Mouse (Mus musculus) c-Kit-positive CD71-positive TER-119-positive erythroid progenitor cells, embryonic 14.5 days (primary cell): Measurements from ENCODE around the gene Atp6v1c2.

Experiments
- DNase-seq: peaks from one replicate; pipeline ENCODE4 v3.0.0-alpha.2; 2013; ENCODE audit warnings: low spot score

Gene Atp6v1c2

DNA sequence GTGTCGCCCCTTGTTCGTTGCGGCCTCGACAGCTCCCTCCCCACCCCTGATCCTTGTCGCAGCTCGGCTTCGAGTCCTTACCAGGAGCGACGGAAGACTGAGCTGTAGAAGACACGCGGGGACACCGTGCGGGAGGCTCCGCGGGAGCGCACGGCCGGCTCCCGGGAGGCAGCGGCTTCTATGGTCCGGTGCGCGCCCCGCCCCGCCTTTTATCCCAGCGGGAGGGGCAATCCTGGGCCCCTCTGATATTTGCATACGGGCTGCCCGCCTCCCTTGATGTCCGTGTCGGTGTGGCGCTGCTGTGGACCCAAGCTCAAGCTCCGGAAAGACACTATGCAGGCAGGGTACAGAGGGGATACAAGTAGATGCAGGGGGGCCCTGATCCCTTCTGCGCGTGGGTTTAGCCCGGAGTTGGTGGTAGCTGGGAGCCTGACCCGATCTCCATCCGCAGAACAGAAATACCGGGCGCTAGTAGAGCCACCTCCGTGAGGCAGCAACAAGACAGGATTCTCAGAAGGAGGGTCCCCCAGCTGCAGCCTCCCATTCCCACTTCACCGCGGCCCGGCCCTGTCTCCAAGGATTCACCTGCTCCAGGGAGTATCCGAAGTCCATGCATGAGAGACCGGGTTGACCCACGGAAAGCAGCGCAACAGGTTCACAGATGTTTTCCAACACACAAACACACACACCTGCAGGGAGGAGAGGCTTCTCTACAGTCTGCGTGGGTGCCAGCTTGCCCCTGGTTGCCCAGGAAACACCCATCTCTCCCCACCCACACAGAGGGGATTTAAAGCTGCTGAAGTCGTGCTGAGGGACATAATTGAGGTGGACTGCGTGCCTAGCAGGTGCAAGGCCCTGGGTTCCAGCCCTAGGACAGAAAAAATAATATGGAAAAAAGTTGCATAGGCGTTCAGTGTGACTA lies 4.3 kb downstream of the Atp6v1c2 start:
- DNase-seq: no peak

DNA sequence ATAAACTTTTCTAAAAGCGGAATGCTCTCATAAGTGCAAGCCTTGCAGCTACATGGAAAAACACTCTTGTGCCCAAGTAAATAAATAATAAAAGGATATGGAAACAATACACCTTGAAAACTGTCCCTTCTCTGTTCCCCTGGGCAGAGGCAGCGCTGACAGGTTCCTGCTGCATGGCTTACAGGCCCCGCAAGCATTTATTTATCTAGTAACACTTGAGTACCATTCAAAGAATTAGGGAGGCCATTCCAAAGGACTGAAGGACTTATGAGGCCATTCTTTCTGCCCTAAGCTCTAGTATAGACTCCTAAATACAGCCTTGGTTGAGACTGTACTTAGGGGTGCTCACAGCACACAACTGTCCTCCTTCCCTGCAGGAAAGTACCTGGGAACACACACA lies 10.7 kb downstream of the Atp6v1c2 start:
- no peak for DNase-seq

DNA sequence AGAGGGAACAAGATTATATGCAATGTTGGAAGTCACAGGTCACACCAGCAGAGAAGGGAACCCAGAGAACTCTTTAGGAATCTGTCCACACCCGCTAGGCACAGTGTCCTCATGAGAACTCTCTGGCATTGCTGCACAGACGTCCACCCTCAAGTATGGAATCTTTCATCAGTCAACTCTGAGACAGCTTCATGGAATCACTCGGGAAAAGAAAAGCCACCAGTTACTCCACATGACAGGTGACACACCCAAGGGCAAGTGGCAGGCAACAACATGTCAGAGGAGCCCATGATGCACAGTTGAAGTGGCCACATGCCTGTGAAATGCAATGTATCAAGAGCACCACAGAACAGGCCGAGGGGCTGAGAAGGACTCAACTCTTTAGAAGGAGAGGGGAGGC lies 11.2 kb downstream of the Atp6v1c2 start:
- no peak for DNase-seq

DNA sequence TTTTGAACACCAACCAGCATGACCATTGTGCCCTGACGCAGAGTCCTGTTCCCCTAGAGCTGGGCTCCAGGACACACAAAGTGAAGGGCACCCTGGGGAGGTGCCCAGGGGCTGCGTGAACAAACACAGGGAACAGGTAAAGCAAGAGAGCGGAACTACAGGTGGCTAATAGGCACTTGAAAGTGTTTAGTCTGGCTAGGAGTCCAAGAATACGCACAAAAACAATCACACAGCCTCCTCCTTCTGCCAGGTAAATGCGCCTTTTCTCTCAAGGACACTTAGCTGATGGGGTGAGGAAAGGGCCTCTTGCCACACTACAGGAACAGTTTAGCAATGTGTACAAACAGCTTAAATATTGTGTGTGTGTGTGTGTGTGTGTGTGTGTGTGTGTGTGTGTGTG lies 13.1 kb downstream of the Atp6v1c2 start:
- DNase-seq: no peak

DNA sequence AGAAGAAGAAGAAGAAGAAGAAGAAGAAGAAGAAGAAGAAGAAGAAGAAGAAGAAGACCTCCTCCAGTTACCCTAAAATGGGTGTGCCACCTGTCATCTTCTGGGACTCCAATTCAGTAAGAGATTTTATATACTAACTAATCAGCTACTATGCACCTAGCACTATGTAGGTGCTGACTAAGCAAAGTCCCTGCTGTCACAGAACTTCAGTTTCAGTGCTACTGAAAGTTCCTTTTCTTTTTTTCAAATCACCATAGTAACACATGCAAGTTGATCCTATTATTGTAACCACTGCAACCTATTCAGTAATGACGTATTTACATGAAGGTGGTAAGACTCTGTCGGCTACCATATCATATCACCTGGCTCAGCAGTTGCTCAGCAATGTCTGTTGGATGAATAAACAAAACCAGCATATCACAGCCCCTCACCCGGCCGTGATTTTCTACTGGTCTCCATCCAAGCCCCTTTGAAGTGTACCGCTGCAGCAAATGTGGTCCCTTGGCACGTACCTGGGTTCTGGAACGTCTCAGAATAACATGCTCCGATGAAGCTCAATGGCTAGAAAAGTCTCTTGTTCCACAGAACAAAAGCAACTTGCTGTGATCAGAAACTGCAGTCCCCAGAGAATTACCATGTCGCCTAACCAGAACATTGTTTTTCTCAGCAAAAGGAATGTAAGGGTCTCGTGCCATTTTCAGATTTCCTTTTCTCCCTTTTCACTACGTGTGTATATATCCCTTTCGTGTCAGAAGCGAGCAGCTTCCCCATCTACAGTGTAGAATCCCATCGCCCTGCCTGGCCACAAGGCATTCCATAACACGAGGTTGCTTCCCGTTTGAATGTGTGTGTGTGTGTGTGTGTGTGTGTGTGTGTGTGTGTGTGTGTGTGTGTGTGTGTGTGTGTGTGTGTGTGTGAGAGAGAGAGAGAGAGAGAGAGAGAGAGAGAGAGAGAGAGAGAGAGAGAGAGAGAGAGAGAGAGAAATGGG lies 18.0 kb downstream of the Atp6v1c2 start:
- no peak for DNase-seq

DNA sequence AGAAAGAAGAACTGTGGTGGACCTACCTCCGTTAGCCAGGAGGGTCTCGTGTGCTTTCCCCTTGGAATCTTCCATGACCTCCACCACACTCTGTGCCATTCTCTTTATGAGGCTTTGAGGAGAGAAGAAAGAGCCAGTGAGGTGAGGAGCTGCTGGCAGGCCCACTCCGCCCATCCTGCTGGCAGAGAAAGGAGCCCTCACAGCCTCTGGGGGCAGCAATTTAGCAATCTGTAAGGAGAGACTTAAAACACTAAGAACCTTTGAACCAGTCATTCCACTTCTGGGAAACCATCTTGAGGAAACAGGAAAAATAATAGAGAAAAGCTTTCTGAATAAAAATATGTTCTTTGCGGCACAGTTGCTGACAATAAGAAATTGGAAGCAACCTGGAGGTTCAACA lies 20.9 kb downstream of the Atp6v1c2 start:
- DNase-seq: no peak

DNA sequence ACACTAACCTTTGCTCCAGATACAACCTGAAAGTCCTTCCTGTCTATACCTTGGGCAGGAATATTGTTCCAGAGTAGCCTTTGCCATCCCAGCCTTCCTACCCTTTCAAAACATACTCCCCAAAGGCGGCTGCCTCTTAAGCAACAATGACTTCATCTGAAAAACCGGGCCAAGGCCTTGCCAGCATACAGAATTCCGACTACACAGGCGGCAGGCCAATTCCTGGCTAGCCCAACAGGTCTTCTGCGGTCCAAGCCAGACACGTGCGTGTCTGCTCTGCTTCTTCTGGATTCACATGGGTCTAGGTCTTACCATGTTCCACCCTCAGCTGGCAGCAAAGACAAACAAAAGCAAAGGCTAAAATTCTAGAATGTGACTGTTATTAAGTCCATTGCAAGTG lies 23.7 kb downstream of the Atp6v1c2 start:
- DNase-seq: no peak

DNA sequence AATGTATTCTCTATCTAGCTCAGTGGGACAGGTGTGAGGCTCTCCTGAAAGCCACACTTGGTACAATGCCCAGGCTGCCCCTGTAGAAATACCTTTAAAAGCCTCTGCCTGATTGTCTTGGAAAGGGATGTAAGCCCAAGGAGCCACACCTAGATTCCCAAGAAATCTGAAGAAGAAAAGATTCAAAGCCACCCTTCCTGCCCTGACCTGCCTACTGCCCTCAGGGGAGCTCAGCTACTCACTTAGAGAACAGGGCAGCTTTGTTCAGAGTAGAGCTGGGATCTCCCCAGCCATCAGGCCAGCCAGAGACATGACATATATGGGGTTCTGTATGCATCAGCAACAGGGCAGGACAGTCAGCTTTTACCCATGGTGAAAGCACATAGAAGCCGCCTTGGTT lies 29.3 kb downstream of the Atp6v1c2 start:
- DNase-seq: no peak

DNA sequence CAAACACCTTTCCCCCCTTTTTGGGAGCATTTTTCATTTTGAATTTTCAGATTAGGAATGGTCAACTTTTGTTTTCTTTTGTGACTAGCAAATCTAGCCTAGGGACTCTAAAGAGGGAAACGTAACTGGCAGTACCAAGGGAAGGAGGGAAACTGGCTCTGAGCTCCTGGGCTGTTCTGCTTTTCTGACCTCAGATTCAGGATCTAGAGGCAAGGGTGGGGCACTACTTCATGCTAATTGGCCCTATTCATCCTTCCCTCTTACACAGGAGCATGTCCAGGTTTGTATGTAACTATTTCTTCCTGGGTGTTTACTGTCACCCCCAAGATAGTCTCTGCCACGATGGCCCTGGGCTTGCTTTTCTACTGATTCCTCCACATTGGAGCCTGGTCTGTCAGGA lies 32.3 kb downstream of the Atp6v1c2 start:
- DNase-seq: no peak

DNA sequence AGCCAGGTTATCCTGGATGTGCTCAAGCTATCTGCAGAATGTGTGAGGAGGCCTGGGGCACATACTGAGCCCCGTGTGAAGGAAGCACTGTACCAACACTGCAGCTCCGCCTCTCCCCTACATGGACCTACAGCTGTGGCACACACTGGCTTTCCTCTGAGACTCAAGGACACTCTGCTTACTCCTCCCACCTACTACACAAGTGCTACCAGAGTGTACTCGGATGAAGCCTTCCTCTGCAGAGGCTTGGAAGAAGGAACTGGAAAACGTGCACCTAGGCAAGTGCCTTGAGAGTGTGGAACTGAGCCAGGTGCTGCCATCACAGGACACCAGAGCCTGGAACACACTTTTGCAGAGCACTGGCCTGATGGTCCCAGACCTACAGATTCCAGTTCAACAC lies 38.6 kb downstream of the Atp6v1c2 start:
- no peak for DNase-seq

DNA sequence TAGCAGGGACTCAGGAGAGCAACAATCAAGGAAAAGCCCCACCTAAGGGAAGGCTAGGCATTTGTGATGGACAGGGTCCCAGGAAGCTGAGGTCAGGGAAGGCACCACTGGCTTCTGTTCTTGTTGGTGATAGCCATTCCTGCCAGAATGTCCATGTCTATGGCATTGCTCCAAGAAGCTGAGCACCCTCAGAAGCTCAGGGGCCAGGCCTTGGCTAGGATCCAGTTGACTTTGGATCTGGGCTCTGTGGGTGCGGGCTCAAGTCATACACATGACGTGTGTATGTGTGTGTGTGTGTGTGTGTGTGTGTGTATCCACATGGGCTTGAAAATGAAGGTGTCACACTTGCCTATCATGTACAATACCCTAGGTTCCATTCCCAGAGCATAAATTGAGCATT lies 39.2 kb downstream of the Atp6v1c2 start:
- no peak for DNase-seq

DNA sequence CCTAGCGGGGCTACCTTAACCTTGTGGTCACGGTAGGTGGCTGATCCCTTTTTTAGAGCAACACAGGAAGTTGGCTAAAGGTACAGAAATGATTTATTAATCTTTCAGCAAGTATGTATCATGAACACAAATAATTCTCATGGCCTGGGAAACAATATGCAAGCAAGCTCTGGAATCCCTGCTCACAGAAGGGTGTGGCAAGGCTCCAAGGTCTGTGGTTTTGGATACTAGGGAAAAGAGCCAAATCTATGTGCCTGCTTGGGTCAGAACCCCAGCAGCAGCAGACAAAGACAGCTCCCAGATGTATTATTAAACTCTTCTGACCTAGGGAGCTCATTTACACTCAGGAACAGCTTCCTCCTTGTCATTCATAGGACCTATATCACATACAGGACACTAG lies 40.1 kb downstream of the Atp6v1c2 start:
- no peak for DNase-seq

DNA sequence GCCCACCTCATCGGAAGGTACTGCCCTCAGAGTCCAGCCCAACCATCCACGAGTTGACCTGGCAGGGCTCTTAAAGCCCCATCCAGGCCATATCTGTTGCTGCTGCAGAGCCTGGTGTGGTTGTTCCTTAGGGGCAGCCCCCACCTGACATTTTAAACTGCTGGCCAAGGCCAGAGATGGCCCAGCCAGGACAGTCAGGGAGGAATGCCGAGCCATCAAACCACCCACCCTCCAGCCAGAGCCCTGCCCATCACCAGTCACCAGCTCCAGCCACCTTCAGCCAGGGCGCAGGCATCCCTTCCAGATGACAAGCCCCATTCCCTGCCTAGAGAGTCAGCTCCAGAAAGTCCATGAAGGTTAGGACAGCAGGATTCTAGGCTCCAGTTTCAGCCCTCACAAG lies 40.7 kb downstream of the Atp6v1c2 start:
- DNase-seq: no peak

DNA sequence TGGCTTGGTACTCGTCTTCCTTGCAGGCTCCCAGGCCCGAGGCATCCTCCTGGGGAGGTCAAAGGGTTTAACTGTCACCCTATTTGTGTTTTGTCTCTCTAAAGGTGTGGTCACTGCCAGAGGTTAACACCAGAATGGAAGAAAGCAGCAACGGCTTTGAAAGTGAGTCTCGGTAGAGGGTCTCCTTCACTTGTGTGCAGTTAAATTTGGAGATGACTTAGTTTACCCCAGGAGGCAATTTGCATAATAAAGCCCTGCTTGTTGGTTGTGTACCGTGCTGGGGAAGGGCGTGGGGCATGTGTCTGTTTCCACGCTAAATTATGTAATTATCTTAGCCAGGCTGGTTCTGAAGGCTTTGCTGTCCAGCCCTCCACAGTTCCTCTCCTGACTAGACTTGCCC lies 55.3 kb downstream of the Atp6v1c2 start:
- DNase-seq: no peak

DNA sequence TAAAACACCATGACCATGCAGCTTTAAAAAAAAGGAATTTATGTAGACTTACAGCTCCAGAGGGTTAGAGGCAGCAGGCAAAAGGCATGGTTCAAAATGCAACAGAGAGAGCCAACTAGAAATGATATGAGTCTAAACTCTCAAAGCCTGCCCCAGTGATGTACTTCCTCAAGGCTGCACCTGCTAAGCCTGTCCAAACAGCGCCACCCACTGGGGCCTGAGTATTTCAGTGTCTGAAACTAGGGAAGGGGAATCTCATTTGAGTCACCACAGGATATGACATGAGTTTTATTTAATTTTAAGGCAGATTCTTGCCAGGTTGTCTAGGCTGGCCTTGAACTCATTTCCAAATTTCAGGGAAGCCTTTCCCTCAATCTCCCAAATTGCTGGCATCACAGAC lies 57.9 kb downstream of the Atp6v1c2 start:
- peak; percentile 39 for DNase-seq

DNA sequence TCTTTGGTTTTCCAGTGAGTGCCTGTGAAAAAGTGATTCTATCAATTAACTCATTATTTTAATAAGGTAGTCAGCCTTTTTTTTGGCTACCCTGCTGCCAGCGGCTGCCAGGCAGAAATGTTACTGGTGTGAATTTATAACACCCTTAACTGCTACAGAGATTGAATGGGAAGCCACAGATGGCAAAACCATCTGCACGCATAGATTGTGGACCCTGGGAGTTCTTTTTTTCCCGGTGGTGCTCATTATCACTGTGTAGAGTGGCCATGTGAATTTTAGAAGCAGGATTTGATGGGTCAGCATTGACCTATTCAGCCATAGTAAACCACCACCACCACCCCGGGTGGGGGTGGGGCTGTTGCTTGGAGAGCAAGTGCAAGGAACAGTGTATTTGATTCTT lies 61.8 kb downstream of the Atp6v1c2 start:
- peak; percentile 12 for DNase-seq

DNA sequence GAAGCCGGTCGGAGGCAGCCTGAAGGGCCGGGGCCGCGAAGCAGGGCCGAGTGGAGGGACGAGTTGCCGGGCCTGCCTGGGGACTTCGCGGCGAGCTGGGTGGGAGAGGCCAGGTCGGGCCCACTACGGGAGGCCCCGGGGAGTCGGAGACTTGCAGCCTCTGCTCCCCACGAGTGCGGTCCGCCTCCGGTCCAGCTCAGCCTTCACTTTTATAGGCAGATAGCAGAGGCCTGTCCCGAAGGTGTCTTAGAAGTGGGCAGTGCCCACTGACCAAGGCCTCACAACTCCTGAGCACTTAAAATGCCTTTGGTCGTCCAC lies 62.5 kb downstream of the Atp6v1c2 start:
- no peak for DNase-seq

DNA sequence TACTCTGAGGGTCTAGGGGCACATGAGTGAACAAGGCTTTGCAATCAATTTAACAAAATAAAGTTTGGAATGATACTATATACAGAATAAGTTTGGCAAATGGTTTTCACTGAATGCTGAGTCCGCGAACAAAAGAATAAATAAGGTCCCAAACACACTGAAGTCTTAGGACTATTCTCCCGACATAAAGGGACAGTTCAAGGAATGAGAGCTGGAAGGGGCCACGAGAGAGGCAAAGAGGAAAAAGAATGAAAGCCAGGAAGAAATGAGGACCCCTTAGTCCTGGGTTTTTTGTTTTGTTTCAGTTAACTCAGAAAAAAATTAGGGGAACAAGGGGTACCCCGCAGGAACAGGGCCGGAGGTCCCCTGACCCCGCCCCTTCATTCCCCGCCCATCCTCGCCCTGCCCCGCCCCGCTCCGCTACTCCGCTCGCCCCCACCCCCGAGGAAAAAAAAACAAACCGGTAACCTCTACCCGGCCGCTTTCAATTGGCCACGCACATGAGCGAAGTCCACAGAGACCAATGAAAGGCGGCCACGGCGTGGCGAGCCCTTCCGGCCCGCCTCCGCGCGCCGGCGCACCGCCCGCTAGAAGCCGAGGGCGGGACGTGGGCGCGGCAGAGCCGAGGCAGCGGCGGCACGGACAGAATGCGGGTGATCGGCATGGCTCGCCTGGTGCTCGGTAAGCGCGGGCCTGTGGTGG lies 63.0 kb downstream of the Atp6v1c2 start, which contains the start of gene Pdia6:
Pdia6 (plus strand) TSS at position 575 of the 702 bp plus-strand sequence.
- peak; percentile 92 for DNase-seq

DNA sequence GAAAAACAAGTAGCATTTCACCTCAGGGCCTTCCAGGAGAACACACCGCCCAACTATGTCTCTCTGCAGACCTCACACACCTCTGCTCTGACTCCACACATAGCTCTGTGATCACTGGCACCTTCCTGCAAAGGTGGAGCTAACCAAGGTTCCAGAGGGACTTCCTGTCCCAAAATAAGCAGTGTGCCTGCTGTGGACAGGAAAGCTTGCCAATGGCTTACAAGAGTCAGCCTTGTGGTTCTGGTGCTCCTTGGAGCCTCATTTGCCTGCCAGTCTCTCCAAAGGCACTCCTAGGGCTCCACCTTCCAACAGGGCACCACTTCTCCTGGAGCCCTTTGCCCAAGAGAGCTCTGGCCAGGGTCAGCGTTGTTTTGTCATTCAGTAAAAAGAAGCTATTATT lies 64.3 kb downstream of the Atp6v1c2 start:
- DNase-seq: no peak

DNA sequence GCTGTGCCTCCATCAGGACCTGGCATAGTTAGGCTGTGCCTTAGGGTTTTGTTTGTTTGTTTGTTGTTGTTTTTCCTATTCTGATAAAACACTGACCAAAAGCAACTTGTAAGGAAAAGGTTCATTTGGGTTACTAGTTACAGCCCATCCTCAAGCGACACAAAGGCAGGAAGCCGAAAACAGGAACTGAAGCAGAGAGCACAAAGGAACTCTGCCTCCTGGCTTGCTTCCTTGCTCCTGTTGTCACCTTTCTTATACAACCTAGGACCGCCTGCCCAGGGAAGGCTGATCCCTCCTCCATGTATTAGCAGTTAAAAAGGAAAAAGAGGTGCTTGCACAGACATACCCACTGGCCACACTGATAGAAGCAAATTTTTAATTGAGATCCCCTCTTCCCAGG lies 65.3 kb downstream of the Atp6v1c2 start:
- no peak for DNase-seq

DNA sequence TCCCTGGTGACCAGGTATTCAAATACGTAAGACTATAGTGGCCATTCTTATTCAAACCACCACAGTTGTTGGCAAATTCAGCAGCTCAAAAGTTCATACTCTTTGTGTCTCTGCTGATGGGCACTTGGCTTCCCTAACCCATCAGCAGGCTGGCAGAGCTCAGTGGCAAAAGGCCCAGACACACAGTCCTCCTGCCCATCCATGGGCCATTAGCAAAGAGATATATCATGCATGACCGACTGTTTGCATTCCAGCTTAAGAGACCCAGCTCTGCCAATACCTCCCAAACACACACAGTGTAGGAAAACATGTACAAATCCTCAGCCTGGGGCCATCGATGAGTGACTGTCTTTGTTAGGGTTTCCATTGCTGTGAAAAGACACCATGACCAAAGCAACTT lies 68.2 kb downstream of the Atp6v1c2 start:
- no peak for DNase-seq

DNA sequence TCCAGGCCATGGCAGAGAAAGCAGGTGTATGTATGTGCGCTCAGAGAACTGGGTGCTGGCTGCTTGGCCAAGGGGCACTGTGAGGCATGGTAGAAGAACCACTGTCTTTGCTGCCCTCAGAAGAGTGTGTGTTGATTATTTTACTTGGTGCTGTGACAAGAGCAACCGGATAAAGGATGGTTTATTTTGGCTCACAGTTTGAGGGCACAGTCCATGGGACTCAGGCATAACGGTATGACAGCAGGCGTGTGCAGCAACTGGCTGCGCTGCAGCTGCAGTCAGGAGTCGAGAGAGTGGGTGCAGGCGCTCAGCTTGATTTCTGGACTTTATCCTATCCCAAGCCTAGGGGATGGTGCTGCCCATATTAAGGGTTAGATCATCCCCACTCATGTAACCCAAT lies 70.7 kb downstream of the Atp6v1c2 start:
- no peak for DNase-seq
